Mouse (Mus musculus) lung, postnatal 0 days (tissue): ENCODE results near the gene Zdhhc8. TPM values are rescaled to one million over a fixed set of nuclear protein-coding genes. Genes with fewer than 3 reads are reported as not detected.
A peak's percentile ranks its signal among the peaks of the same experiment; 100 is the strongest.

Experiments used
- ATAC-seq: fragments of 200-750 bp; cut with Nextera tagmentation; 2 replicates; pipeline ENCODE4 v1.8.0; 2017; ENCODE audit warnings: moderate library complexity
- DNase-seq: peaks from one replicate; pipeline ENCODE4 v3.0.0-alpha.2; 2016; ENCODE audit warnings: low spot score
- H3K27ac ChIP-seq: fragments of 300-500 bp; sonication (generic); 2 replicates; pipeline ENCODE4 v1.5.1; 2014; ENCODE audit warnings: antibody characterized with exemption, mild to moderate bottlenecking, low read length, mixed read lengths
- H3K27me3 ChIP-seq: fragments of 300-500 bp; sonication (generic); replicated peaks from 2 replicates; pipeline ENCODE4 v1.6.1; 2014; ENCODE audit warnings: low read length, mixed read lengths; ENCODE audit not compliant: insufficient read depth
- H3K36me3 ChIP-seq: fragments of 300-500 bp; sonication (generic); 2 replicates; pipeline ENCODE4 v1.6.1; 2014; ENCODE audit warnings: low read length, mixed read lengths; ENCODE audit not compliant: insufficient read depth
- H3K4me1 ChIP-seq: fragments of 300-500 bp; sonication (generic); 2 replicates; pipeline ENCODE4 v1.6.1; 2014; ENCODE audit warnings: antibody characterized with exemption, low read depth, low read length, mixed read lengths; ENCODE audit not compliant: insufficient read depth
- H3K4me2 ChIP-seq: fragments of 300-500 bp; sonication (generic); replicated peaks from 2 replicates; pipeline ENCODE4 v1.6.1; 2014; ENCODE audit warnings: low read depth, mild to moderate bottlenecking, low read length, moderate library complexity, mixed read lengths
- H3K4me3 ChIP-seq: fragments of 300-500 bp; sonication (generic); 2 replicates; pipeline ENCODE4 v1.5.1; 2014; ENCODE audit warnings: low read depth, low read length
- H3K9ac ChIP-seq: fragments of 300-500 bp; sonication (generic); replicated peaks from 2 replicates; pipeline ENCODE4 v1.6.1; 2014; ENCODE audit warnings: low read depth, mild to moderate bottlenecking
- H3K9me3 ChIP-seq: fragments of 300-500 bp; sonication (generic); 2 replicates; pipeline ENCODE4 v1.6.1; 2016; ENCODE audit warnings: low read length, mixed read lengths
- CTCF ChIP-seq: IDR thresholded peaks from 2 replicates; pipeline ENCODE4 v1.5.1; 2016; ENCODE audit warnings: antibody characterized with exemption, mild to moderate bottlenecking
- EP300 ChIP-seq: IDR thresholded peaks from 2 replicates; pipeline ENCODE4 v1.6.1; 2016; ENCODE audit warnings: antibody characterized with exemption, mild to moderate bottlenecking, control low read depth
- WGBS: fragments of 180-500 bp; shearing (Covaris S2); extraction: QIAGEN DNeasy Blood & Tissue Kit; methylation state at CpG from one replicate; pipeline ENCODE4 v1.1.7; 2014; 5-methylcytosine and 5-hydroxymethylcytosine counted together
- polyA plus RNA-seq: library from polyadenylated mRNA; unstranded; fragments of >200 nt; fragmentation: Nextera tagmentation; extraction: Ambion mirVana; gene quantifications from 2 replicates; pipeline ENCODE4 v1.2.1, GENCODE M21; 2015

The Zdhhc8 gene
- polyA plus RNA-seq, 1 experiment from 2014 or later = 13.9 TPM

DNA sequence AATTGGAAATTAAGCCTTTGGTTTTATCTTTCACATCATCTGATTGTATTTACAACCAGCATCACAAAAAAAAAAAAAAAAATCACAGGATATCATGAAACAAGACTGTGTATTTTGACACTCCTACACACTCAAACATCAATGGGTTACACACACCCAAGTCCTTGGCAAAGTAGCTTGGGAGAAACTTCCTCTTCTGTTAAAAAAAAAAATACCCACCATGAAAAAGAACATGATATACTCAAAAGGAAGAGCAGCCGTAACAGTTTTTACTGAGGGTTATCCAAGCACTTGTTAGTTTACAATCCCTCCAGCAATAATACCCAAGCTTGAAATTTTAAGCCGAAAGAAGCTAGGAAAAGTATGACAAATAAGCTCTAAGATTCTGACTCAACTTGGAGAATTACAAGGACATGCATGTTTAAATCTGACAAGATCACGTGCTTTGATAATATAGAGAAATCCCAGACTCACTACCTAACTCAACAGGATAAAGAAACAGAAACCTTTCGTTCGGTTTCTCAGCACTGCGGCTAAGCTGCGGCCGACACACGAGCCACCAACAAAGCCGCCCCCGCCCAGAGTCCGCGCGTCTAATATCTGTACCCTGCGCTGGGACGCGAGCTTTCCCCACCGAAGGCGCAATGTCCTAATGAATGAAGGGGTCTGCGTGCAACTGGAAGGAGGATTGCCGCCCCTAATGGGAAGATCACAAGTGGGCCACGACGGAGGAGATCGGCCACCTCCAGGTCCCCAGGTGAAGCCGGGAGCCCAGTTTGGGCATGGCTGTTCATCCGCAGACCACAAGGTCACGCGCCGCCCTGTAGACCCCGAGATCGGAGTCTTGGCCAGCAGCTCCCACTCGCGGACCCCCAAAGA lies 12.8 kb upstream of the Zdhhc8 start:
- peak; percentile 23 for DNase-seq
- Histone ChIP-seq H3K9ac (peak overlapping the region; percentile 80), H3K36me3 (peaks cover 23% of the 10 kb centered on the region), H3K9me3 (no peaks in the 10 kb centered on the region), H3K27ac (peak overlapping the region; percentile 72), H3K4me2 (peak overlapping the region; percentile 96), H3K4me3 (peak overlapping the region; percentile 92), H3K27me3 (no peaks in the 10 kb centered on the region), H3K4me1 (peaks cover 14% of the 10 kb centered on the region)
- no peak for ATAC-seq
- TF ChIP-seq EP300 (no peak), CTCF (no peak)
- WGBS = under 1% methylated on average over 33 of the region's 33 CpGs

DNA sequence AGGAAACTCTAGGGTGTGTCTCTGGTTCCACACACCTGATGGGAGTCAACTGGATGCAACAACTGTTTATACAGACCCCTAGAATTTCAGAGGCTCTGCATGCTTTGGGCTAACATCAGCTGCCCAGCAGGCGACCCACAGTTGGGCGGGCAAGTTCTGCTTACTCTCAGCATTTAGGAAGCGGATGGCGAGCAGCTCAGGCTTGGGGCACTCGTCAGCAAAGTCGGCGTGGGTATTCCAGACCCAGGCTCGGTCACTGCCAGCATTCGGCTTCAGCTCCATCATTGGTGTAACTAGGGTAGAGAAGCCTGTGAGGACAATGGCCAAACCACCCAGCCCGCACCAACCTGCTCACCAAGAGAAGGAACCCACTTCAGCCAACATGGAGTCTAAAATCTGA lies 6.6 kb upstream of the Zdhhc8 start:
- no peaks in the 10 kb centered on the region for H3K4me1 ChIP-seq
- no peak overlapping the region for H3K4me2 ChIP-seq
- ATAC-seq = no peak
- peaks cover 36% of the 10 kb centered on the region for H3K36me3 ChIP-seq
- no peak overlapping the region for H3K9ac ChIP-seq
- no peak overlapping the region for H3K4me3 ChIP-seq
- no peaks in the 10 kb centered on the region for H3K27me3 ChIP-seq
- WGBS = 90% methylated on average over 10 of the region's 10 CpGs
- TF ChIP-seq CTCF (no peak), EP300 (no peak)
- no peak for DNase-seq
- no peak overlapping the region for H3K27ac ChIP-seq
- H3K9me3 ChIP-seq = no peaks in the 10 kb centered on the region

DNA sequence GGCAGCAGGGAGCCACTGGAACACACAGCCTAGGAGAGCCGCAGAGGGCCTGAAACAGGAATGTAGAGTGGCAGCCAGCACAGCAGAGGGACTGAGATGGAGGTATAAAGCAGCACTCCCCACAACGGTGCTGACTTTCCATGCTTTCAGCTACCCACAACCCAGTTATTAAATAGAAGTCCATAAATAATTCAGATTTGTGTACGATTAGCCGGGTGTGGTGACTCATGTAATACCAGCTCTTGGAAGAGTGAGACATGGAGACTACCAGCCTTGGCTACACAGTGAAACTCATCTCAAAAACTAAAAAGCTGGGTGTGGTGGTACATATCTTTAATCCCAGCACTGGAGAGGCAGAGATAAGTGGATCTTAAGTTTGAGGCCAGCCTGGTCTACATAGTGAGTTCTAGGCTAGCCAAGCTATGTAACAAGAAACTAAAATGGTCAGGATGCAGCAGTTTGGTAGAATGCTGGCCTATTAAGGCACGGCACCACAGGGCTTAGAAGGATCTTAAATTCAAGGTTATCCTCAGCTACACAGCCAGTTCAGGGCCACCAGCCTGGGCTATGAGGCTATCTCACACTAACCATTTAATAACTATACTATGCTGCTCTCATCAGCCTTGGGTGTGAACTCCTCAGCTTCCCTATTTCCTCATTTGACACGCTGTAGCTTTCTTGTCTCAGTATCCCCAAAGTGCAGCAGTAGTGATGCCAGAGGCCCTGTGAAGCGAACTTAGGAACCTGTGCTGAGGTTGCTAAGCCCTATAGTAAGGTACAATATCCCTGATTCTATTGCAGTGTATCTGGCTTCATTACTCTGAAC lies 2.0 kb upstream of the Zdhhc8 start:
- no peaks in the 10 kb centered on the region for H3K27me3 ChIP-seq
- DNase-seq (no peak), ATAC-seq (no peak)
- no peaks in the 10 kb centered on the region for H3K9me3 ChIP-seq
- peaks cover 11% of the 10 kb centered on the region; the same call in 1 of the 2 replicates for H3K36me3 ChIP-seq
- peaks cover 12% of the 10 kb centered on the region; the same call in 1 of the 2 replicates for H3K4me1 ChIP-seq
- 66% methylated on average over 7 of the region's 7 CpGs for WGBS
- no peak overlapping the region for H3K4me2 ChIP-seq
- TF ChIP-seq CTCF (no peak), EP300 (no peak)
- no peak overlapping the region for H3K27ac ChIP-seq
- no peak overlapping the region for H3K4me3 ChIP-seq
- no peak overlapping the region for H3K9ac ChIP-seq

DNA sequence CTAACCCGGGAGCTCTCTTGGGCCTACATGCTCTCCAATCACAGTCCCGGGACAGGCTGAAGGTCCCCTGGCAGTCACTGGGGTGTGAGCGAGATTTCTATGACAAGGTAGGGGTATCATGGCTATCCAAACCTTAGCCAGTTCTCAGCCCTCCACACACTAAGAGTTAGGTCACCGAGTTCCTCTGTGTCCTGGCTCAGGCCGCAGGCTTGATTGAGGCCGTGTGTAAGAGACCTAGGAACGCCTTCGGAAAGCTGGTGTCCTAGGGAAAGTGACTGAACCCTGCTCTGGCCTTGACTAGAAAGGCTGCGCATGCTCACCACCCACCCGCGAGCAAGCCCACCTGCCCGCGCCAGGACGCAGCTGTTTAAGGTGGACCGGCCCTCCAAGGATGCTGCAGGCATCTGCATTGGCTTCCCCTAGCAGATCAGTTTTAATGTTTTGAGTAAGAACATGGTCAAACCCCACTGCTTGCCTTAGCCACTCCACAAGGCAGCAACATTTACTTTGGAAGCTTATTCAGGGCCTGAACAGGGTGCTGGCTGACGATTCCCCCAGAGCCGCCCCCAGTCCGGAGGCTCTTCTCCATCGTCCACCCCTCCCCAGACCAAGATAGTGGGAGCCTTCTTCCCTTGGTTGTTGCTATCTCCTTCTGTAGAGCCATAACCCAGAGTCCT lies 591 bp upstream of the Zdhhc8 start:
- no peaks in the 10 kb centered on the region for H3K9me3 ChIP-seq
- peak overlapping the region; percentile 68 for H3K9ac ChIP-seq
- ATAC-seq (peak; percentile 71), DNase-seq (peak; percentile 76)
- no peaks in the 10 kb centered on the region for H3K27me3 ChIP-seq
- peak overlapping the region; percentile 87 for H3K27ac ChIP-seq
- H3K4me1 ChIP-seq = peaks cover 12% of the 10 kb centered on the region; the same call in 1 of the 2 replicates
- peak overlapping the region; percentile 82 for H3K4me2 ChIP-seq
- peaks cover 10% of the 10 kb centered on the region; the same call in 1 of the 2 replicates for H3K36me3 ChIP-seq
- 4% methylated on average over 19 of the region's 19 CpGs for WGBS
- TF ChIP-seq CTCF (no peak), EP300 (no peak)
- peak overlapping the region; percentile 86 for H3K4me3 ChIP-seq

DNA sequence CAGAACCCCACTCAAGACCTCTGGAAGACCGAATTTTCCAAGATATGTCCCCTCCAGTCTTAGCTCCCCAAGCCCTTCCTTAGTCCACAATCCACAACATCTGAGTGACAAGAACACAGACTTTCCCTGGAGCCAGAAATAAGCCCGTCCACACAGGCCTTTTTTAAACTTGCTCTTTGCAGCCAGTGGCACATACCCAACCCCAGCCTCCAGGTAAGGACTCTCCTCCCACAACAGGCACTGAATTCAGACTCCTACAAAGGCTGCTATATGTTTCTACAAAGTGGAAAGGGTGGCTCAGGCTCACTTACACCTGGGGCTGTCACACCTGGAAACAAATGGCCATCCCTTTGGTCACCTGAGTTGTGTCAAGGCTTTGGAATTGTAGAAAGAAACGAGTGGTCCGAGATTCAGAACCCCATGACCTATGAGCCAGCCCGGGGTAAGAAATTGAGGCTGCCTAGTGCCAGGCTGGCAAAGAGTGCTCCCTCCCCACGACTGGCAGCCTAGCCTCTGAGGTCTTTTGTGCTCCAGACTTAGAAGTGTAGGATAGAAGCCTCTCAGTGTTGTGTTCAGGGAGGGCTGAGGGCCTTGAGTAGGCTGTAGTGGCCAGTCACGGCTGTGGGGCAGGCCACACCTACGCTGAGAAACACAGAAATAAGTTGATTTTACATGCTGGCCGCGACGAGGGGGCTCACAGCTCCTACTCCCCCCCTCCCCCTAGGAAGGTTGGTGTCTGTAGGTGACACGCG lies 841 bp downstream of the Zdhhc8 start:
- peak; percentile 32 for ATAC-seq

More for the DNA sequence above, 841 bp downstream of the Zdhhc8 start:
- H3K27me3 ChIP-seq = no peaks in the 10 kb centered on the region
- H3K36me3 ChIP-seq = 0 out of 2 replicates have a peak, but pooled peaks cover 4% of the 10 kb centered on the region
- no peaks in the 10 kb centered on the region for H3K9me3 ChIP-seq
- H3K27ac ChIP-seq = peak overlapping the region; percentile 87
- 10% methylated on average over 13 of the region's 13 CpGs for WGBS
- TF ChIP-seq CTCF = no peak
- TF ChIP-seq EP300 = no peak
- peak overlapping the region; percentile 68 for H3K9ac ChIP-seq
- peak overlapping the region; percentile 82 for H3K4me2 ChIP-seq
- peaks cover 18% of the 10 kb centered on the region; the same call in 1 of the 2 replicates for H3K4me1 ChIP-seq
- H3K4me3 ChIP-seq = peak overlapping the region; percentile 86
- DNase-seq = peak; percentile 55
